Mouse (Mus musculus) stomach, embryonic 16.5 days (tissue): ENCODE measurements around the gene Srsf10. TPM values are rescaled to one million over a fixed set of nuclear protein-coding genes. Genes with fewer than 3 reads are reported as not detected.

Experiments used
- ATAC-seq: fragments of 200-750 bp; cut with Nextera tagmentation; 2 replicates; pipeline ENCODE4 v1.8.0; 2017; ENCODE audit warnings: moderate number of reproducible peaks, moderate TSS enrichment; ENCODE audit not compliant: insufficient read depth, low FRiP score
- H3K27ac ChIP-seq: fragments of 300-500 bp; sonication (generic); 2 replicates; pipeline ENCODE4 v1.5.1; 2014; ENCODE audit warnings: low read length
- H3K27me3 ChIP-seq: fragments of 300-500 bp; sonication (generic); 2 replicates; pipeline ENCODE4 v1.6.1; 2014; ENCODE audit warnings: low read length, control low read depth, mixed read lengths; ENCODE audit not compliant: control insufficient read depth, insufficient read depth
- H3K36me3 ChIP-seq: fragments of 300-500 bp; sonication (generic); 2 replicates; pipeline ENCODE4 v1.6.1; 2014; ENCODE audit warnings: low read length; ENCODE audit not compliant: control insufficient read depth, insufficient read depth
- H3K4me1 ChIP-seq: fragments of 300-500 bp; sonication (generic); 2 replicates; pipeline ENCODE4 v1.6.1; 2014; ENCODE audit warnings: low read length, control low read depth, mixed read lengths; ENCODE audit not compliant: control insufficient read depth, insufficient read depth
- H3K4me2 ChIP-seq: fragments of 300-500 bp; sonication (generic); 2 replicates; pipeline ENCODE4 v1.6.1; 2014; ENCODE audit warnings: low read depth, low read length, mixed read lengths
- H3K4me3 ChIP-seq: fragments of 300-500 bp; sonication (generic); replicated peaks from 2 replicates; pipeline ENCODE4 v1.5.1; 2014; ENCODE audit warnings: mild to moderate bottlenecking, low read length
- H3K9ac ChIP-seq: fragments of 300-500 bp; sonication (generic); 2 replicates; pipeline ENCODE4 v1.6.1; 2014; ENCODE audit warnings: low read length
- H3K9me3 ChIP-seq: fragments of 300-500 bp; sonication (generic); replicated peaks from 2 replicates; pipeline ENCODE4 v1.6.1; 2016; ENCODE audit warnings: low read length, control low read depth; ENCODE audit not compliant: control insufficient read depth
- WGBS: fragments of 180-500 bp; shearing (Covaris S2); extraction: QIAGEN DNeasy Blood & Tissue Kit; methylation state at CpG from one replicate; pipeline ENCODE4 v1.1.7; 2014; 5-methylcytosine and 5-hydroxymethylcytosine counted together
- polyA plus RNA-seq: library from polyadenylated mRNA; unstranded; fragments of >200 nt; fragmentation: Nextera tagmentation; extraction: Ambion mirVana; gene quantifications from 2 replicates; pipeline ENCODE4 v1.2.1, GENCODE M21; 2015

The Srsf10 gene
- 192 and 199 TPM in 2 replicates for polyA plus RNA-seq

DNA sequence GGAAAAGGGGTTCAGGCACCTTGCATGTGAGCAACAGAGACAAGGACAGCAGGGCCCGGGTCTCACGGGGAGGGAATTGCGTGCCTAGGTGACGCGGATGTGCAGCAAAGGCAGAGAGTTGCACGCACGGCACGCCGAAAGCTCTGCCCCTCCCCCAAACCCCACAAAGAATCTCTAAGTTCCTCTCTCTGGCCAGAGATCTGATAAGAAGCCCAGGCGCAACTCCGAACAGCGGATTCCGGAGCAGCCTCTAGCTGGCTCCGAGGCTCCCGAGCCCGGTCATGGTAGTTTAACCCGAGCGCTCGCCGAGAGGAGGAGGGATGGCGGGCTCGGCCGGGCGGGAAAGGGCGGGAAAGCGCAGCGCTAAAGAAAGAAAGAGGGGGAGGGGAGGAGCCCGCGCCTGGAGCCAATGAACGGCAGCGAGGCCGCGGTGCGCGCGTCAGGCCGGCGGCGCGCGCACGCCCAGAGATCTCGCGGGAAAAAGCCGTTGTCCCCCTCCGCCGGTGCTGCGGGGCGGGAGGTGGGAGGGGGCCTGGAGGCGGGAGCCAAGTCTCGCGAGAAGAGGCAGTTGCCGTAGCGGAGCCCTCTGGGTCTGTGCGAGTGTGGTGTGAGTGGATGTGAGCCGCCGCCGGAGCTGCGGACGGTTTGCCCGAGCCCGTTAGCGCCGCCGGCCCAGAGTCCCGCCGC, at the start of gene Srsf10:
Srsf10 (plus strand) TSS at position 212 of the 687 bp plus-strand sequence.
- Histone ChIP-seq H3K4me3 (peak within 1 kb of the TSS; percentile 97), H3K4me1 (peaks cover 26% of the 10 kb centered on the region), H3K4me2 (peak within 1 kb of the TSS; percentile 80), H3K27me3 (no peaks in the 10 kb centered on the region), H3K36me3 (no peaks in the 10 kb centered on the region), H3K9ac (peak within 1 kb of the TSS; percentile 96), H3K27ac (peak within 1 kb of the TSS; percentile 99), H3K9me3 (no peaks in the 10 kb centered on the region)
- under 1% methylated on average over 67 of the region's 67 CpGs for WGBS
- ATAC-seq: peak; percentile 97

DNA sequence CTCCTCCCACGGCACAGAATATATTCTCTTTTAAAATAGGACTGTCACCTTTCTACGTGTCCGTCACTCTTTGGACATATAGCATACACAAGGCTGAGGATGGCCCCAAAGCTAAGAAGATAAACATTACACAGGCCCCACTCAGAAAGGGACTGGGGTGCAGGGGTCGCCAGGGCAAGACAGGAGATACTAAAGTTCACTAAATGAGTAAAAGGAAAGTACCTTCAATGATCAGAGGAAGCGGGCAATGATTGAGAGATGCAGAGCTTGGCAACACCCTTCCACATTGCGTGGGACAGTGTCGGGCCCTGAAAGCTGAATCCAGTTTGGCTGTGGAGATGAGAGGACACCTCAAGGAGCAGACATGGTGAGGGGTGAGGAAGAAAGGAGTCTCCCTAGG, 40.7 kb upstream of the Srsf10 start:
- H3K4me1 ChIP-seq: no peaks in the 10 kb centered on the region
- ATAC-seq: no peak
- H3K27me3 ChIP-seq: no peaks in the 10 kb centered on the region
- WGBS: 67% methylated on average over 7 of the region's 7 CpGs
- H3K4me3 ChIP-seq: no peak overlapping the region
- no peak overlapping the region for H3K9ac ChIP-seq
- H3K36me3 ChIP-seq: no peaks in the 10 kb centered on the region
- no peaks in the 10 kb centered on the region for H3K9me3 ChIP-seq
- H3K4me2 ChIP-seq: no peak overlapping the region
- H3K27ac ChIP-seq: no peak overlapping the region

DNA sequence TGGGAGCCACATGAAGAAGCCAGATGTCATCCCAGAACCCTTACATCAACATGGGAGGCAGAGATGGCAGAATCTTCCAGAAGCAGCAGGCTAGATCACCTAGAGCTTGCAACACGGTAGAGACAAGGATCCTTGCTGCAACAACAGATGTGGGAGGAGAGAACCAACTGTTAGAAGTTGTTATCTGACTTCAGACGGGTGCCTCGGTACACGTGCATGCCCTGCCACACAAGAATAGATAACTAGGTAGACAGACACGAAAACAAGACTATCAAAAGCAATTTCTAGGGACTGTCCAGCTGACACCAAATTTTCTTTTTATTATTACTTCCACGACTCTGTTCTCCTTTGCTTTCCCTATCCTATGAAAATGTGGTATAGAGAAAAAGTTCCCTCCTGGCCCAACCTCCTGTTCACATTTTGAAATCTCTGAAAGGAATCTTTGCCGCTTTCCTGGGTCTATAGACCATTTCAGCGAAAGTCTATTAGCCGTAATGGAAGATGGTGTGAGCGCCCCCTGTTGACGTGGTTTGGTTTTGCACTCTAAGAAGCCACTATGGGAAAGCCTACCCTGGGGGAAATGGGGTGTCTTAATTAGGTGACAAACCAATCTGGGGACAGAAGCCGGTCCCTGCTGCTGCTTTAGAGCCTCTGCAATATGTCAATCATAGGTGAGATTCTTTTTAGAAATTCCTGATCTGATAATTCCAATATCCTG, 38.5 kb upstream of the Srsf10 start:
- Histone ChIP-seq H3K4me1 (no peaks in the 10 kb centered on the region), H3K36me3 (no peaks in the 10 kb centered on the region), H3K4me3 (no peak overlapping the region), H3K27ac (no peak overlapping the region), H3K9me3 (no peaks in the 10 kb centered on the region), H3K9ac (no peak overlapping the region), H3K27me3 (no peaks in the 10 kb centered on the region), H3K4me2 (no peak overlapping the region)
- whole genome bisulfite sequencing: 38% methylated on average over 12 of the region's 12 CpGs
- no peak for ATAC-seq

DNA sequence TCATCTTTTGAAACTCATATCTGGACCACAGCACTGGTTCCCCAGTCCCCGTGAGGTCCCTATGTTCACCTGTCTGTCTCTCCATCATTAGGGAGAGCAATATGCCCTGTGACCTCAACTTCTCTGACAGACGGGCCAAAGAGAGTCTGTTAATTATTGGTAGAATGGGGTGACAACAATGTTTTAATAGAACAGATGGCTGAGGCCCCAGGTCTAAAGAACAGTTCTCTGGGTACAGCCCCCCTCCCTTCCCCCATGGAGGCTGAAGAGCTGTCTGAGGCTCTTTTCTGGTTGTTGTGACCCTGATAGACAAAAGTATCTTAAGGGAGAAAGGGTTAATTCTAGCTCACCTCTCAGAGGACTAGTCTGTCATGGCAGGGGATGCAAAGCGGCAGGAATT, 37.2 kb upstream of the Srsf10 start:
- WGBS: 80% methylated on average over 3 of the region's 3 CpGs
- Histone ChIP-seq H3K27ac (no peak overlapping the region), H3K4me1 (no peaks in the 10 kb centered on the region), H3K27me3 (no peaks in the 10 kb centered on the region), H3K4me3 (no peak overlapping the region), H3K9ac (no peak overlapping the region), H3K4me2 (no peak overlapping the region), H3K9me3 (no peaks in the 10 kb centered on the region), H3K36me3 (no peaks in the 10 kb centered on the region)
- no peak for ATAC-seq

DNA sequence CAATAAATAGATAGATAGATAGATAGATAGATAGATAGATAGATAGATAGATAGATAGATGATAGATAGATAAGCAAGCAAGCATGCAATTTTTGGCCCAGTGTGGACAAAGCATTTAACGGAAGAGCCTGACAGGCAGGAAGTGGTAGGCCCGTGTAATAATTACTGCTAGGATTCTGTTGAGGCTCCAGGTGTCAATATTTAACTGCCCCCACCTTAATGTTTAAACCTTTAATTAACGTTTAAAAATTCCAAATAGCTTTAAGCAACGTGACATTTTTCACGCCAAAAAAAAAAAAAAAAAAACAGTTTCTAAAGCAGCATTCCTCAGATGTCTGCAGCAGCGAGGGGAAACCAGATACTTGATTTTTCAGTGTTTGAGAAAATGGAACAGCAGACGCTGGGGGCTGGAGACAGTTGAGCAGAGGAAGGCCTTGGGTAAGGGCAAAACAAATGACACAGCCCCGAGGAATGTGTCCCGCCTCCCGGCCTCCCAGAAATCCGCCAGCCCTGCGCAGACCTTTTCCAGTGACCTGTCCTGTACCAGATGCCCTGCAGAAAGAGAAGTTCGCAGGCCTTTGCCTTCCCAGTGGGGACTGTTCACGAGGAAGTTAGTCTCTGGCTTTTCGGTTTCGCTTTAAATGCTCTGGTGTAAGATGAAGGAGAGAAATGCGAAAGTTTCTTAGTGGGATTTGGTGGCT, 35.6 kb upstream of the Srsf10 start:
- H3K27ac ChIP-seq: peak overlapping the region; percentile 35
- H3K36me3 ChIP-seq: no peaks in the 10 kb centered on the region
- no peak overlapping the region for H3K4me3 ChIP-seq
- no peaks in the 10 kb centered on the region for H3K9me3 ChIP-seq
- no peaks in the 10 kb centered on the region for H3K4me1 ChIP-seq
- H3K27me3 ChIP-seq: no peaks in the 10 kb centered on the region
- 41% methylated on average over 17 of the region's 17 CpGs for WGBS
- H3K4me2 ChIP-seq: no peak overlapping the region
- ATAC-seq: no peak
- no peak overlapping the region; the same call in 1 of the 2 replicates for H3K9ac ChIP-seq

DNA sequence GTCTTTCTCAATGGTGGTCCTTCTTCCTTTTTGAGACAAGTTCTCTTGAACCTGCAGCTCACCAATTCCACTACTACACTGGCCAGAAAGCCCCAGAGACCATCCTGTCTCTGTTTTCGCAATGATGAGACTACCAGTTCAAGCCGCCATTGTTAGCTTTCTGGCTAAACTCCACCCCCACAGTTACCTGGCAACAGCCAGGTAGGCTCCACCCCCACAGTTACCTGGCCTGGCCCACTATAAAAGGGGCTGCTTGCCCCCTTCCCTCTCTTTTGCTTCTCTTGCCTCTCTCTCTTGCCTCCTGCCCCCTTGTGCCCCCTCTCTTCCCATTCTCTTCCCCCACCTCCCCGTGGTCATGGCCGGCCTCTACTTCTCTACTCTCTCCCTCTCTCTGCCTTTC, 33.8 kb upstream of the Srsf10 start:
- no peak for ATAC-seq
- Histone ChIP-seq H3K36me3 (no peaks in the 10 kb centered on the region), H3K4me3 (no peak overlapping the region), H3K27me3 (no peaks in the 10 kb centered on the region), H3K4me2 (no peak overlapping the region), H3K4me1 (no peaks in the 10 kb centered on the region), H3K27ac (no peak overlapping the region), H3K9ac (no peak overlapping the region), H3K9me3 (no peaks in the 10 kb centered on the region)
- 88% methylated on average over 4 of the region's 4 CpGs for WGBS

DNA sequence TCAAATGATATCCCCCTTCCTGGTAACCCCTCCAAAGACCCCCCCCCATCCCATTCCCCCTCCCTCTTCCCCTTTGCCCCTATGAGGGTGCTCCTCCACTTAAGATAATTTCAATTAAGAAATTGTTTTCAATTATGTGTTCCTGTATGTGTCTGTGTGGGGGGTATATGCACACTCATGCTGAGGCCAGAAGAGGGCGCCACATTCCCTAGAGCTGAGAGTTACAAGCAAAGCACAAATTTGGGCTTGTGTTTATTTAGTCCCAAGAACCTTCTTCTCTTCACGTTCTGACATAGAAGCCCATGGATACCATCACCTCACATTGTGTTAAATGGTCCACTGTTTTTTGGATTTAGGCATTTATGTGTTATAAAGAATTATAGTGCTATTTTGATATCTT, 32.2 kb upstream of the Srsf10 start:
- H3K36me3 ChIP-seq: no peaks in the 10 kb centered on the region
- 62% methylated on average over 2 of the region's 2 CpGs for WGBS
- no peaks in the 10 kb centered on the region for H3K9me3 ChIP-seq
- no peak for ATAC-seq
- no peak overlapping the region for H3K9ac ChIP-seq
- H3K4me1 ChIP-seq: peaks cover 2% of the 10 kb centered on the region; the same call in 1 of the 2 replicates
- H3K27me3 ChIP-seq: no peaks in the 10 kb centered on the region
- no peak overlapping the region for H3K4me3 ChIP-seq
- no peak overlapping the region for H3K4me2 ChIP-seq
- H3K27ac ChIP-seq: no peak overlapping the region

DNA sequence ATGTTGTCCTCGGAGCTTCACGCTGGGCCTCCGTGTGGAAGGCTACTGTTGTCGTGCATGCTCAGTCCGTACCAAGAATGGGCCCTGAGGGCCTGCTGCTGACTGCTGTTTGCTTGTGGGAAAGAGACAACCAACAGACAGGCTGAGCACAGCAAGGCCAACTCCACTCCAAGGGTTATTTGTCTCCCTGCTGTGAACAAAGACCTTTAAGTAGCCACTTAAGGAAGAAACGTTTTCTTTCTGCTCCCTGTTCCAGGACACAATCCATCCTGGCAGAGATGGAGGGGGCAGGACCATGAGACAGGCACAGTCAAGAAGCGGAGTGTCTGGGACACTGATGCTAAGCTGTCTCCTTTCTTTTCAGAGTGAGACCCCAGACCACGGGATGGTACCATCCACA, 31.3 kb upstream of the Srsf10 start:
- H3K4me1 ChIP-seq: peaks cover 9% of the 10 kb centered on the region
- no peaks in the 10 kb centered on the region for H3K9me3 ChIP-seq
- no peak overlapping the region for H3K27ac ChIP-seq
- H3K9ac ChIP-seq: no peak overlapping the region
- 48% methylated on average over 8 of the region's 8 CpGs for WGBS
- no peaks in the 10 kb centered on the region for H3K27me3 ChIP-seq
- no peaks in the 10 kb centered on the region for H3K36me3 ChIP-seq
- H3K4me3 ChIP-seq: no peak overlapping the region
- ATAC-seq: no peak
- H3K4me2 ChIP-seq: no peak overlapping the region

DNA sequence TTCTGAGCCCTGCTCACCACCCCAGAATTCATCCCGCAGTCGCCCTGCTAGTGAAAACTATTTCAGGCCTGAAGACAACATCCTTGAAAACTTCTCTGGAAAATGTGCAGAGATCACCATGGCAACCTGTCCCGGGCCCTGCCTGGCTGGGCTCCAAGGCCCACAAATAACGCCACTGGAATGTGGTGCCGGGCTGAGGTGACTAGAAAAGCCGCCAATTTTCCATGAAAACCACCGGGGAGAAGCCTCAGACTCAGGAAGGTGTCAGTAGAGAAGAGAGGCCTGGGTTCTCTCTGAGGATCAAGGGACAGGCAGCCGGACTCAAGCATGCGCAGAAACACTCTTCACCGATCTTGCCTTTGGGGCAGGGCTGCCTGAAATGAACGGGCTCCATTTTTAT, 27.1 kb upstream of the Srsf10 start:
- 0 out of 2 replicates have a peak overlapping the region, but pooled peaks have one; percentile 55 for H3K9ac ChIP-seq
- H3K4me1 ChIP-seq: peaks cover 11% of the 10 kb centered on the region
- WGBS: 17% methylated on average over 11 of the region's 11 CpGs
- H3K36me3 ChIP-seq: no peaks in the 10 kb centered on the region
- H3K27ac ChIP-seq: peak overlapping the region; percentile 86
- no peaks in the 10 kb centered on the region for H3K27me3 ChIP-seq
- peak overlapping the region; percentile 38; the same call in 1 of the 2 replicates for H3K4me2 ChIP-seq
- H3K9me3 ChIP-seq: no peaks in the 10 kb centered on the region
- ATAC-seq: peak; percentile 90
- H3K4me3 ChIP-seq: no peak overlapping the region
